Mouse (Mus musculus) adipocyte (in vitro differentiated cells): ENCODE measurements around the gene Olfr370.
"Not testable (repeated sequence)": the region's sequence is repeated elsewhere in the genome, so short reads cannot be mapped to it uniquely, and the experiment has no call there.

Source experiments
- DNase-seq: peaks from one replicate; pipeline ENCODE4 v3.0.0-alpha.2; 2016; ENCODE audit warnings: low spot score

Gene Olfr370

DNA sequence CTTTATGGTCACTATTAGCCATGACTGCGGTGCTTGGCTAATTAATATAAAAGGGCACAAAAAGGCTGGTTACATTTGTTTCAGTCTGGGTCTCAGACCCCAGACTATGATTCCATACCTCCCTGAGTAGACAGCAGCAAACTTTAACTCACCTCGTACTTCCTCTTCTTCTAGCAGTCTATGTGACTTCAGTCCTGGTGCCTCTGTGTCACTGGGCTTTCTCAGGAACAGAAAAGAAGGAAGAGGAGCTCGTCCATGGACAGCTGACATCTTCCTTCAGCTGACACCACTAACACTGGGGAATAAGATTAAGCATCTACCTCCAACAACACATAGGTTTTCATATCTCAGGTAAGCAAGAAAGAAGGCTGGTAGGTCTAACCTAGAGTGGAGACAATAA is at the start of gene Olfr370:
Gene Olfr370, plus strand, starts transcription at position 45 of the 400 bp plus-strand sequence.
- no peak for DNase-seq

DNA sequence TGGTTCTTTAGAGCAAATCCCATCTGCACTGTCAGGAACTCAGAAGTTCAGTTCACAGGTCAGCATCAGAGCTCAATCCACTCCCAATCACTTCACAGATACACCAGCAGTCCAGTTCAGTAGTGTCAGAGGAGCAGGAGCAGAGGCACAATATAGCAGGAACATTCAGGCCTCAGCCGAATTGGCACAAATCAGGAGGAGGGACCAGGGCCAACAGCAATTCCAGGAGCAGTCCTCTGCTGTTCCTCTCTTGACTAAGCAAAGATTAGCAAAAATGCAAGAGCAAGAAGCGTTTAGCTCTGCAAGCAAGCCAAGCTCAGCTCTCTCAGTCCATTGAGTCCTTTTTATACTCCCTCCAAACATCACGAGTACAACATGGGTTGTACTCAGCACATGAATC is 23.9 kb upstream of the Olfr370 start:
- DNase-seq = peak; percentile 72

DNA sequence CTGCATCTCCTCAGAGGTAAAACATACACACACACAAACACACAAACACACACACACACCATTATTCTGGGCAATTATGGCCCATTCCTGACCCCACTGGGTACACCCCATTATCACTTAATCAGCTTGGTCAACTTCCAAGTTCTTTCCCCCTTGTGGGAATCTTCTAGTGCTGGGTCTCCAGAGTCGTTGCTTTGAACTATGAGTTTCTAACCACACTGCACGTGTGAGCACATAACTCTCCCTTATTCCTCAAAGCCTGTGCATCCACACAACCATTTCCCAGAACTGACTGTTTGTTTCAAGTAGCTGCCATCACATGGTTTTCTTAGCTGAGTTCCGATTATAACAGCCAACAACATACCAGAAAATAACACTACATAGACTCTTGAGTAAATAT is 15.1 kb upstream of the Olfr370 start:
- peak; percentile 1 for DNase-seq

DNA sequence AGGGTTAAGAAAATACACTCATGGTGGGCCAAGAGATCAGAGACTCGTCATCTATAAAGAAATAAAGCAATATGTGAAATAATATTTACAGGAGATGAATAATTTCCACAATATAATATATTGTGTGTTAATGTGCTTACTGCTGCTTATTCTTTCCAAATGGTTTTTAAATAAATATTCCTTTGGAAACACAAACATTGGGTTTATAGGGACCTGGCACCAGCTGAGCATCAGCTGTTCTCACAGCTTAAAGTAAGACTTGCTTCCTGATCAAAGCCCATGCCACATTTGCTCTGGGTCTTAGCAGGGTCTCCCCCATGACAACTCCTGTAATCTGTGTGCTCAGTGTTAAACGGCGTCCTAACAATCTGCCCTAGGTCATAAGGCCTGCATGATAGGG is 14.7 kb upstream of the Olfr370 start:
- DNase-seq = peak; percentile 2

DNA sequence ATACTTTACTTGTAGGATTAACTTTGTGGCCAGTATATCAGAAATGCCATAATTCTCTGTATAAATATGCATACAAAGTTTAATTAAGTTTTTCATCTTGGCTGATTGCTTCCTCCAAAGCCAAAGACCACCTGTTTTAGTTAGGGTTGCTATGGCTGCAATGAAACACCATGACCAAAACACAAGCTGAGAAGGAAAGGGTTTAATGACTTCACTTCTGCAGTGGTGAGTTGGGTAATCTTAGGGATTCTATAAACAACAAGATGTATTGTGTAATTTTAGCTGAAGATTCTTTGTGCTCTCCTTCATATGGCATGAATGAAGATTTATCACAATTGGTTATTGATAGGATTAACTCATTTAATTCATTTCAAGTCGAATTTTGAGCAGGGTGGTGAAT is 14.3 kb upstream of the Olfr370 start:
- no peak for DNase-seq

DNA sequence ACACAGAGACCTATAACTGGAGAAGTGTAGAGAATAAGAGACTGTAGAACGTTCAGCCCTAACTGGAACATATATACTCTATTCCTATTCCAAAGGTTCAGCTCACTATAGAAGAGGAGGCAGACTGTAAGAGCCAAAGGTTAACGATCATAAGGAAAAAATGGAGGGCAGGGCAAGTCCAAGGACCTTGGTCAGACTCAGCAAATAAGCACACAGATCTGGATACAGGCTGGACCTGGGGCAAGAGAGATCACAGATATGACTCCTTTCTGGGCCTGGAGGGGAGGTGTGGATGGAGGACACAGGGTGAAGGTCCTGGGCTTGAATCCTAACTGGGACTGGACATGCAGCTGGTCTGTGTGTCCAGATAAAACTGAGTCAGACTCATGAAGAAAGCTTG is 778 bp upstream of the Olfr370 start:
- DNase-seq = no peak

DNA sequence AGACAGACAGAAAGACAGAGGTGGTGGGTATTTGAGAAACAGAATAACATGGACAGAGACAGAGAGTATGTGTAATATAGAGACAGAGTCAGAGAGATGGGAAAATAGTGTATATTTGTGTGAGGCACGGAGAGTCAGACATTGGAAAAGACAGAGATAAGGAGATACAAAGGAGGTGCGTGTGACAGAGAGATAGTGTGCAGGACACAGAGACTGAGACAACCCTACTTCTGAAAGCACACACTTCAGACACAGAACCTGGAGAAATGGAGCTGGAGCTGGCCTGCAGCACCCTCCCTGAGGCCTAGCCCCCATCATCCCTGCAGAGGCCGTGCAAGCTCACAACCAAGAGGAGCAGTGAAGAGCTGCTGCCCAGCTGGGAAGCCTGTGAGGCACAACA is 27.1 kb downstream of the Olfr370 start:
- no peak for DNase-seq

DNA sequence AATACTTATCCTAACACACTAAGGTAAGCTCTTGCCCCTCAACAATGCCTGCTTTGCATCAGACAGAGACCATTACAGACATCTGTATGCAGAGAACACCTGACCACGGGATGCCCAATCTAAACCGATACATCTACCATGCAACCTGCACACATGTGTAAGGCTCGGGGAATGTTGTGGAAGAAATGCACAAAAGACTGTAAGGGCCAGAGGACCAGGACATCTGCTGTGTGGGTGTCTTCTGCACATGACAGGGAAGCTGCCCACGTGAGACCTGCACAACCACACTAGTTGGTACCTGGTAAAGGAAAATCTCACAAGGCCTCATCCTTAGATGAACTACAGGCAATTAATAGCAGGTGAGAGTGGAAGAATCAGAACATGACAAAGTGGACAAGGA is 27.7 kb downstream of the Olfr370 start:
- no peak for DNase-seq

DNA sequence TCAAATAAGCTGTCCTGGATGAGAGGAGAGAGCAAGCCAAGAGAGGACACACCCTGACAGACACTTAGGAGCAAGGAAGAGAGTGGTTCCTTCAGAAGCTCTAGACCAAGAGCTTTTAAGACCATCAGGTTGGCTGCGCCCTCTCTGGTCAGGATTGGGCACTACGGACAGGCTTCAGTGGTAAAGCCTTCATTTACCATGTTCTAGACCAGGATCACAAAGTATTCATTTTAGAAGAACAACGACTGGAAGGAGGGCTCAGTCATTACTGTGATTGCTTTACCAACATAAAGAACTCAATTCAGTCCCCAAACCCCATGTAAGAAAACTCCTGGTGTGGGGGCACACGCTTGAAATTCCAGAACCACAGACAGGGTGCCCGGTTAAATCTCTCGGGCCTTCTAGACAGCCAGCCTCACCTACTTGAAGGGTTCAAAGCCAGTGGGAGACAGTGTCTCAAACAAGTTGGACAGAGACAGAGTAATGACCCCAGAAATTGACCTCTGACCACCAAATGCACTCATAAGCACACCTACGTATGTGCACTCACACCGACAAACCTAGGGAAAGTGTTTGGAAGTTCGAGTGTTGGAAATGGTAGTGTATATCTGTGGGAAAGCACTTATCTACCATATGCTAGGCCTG is 30.3 kb downstream of the Olfr370 start:
- no peak for DNase-seq

DNA sequence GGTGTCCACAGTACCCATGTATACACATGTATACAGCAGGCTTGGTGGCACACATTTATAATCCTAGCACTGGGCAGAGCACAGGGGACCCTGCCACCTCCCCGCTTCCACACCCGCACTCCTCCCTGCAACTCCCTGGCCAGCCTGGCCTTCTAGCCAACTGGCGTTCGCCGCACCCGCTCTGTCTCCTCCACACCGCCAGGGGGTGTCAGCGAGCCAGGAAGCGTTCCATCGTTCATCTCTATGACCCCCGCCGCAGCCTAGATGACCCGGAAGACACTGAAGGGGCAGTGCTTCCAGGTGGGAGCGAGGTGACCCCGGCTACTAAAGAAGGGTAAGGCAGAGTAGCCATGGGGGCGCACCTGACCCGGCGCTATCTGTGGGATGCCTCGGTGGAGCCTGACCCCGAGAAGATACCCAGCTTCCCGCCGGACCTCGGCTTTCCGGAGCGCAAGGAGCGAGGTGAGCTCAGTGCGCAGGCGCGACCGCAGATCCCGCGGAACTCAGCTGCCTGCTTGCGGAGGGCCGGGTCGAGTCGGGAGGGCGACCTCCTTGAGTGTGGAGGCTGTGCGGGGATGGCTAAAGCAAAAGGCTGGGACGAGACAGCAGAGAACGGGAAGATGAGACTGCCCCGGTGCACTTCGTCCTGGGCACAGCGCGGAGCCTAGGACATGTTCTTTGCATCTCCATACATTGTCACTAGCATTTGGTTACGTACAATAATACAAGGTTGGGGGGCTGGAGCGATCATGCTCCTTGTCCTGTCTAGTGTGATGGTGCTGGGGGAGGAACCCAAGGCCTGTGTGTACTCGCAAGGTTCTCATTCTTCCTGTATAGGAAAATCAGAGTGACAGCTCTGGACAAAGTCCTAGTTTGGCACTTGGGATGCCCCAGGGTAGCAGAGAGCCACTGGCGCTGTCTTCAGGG is 31.2 kb downstream of the Olfr370 start, which contains the start of gene Ndufb7:
Gene Ndufb7, plus strand, starts transcription at position 203 of the 927 bp plus-strand sequence.
- DNase-seq = peak; percentile 93

DNA sequence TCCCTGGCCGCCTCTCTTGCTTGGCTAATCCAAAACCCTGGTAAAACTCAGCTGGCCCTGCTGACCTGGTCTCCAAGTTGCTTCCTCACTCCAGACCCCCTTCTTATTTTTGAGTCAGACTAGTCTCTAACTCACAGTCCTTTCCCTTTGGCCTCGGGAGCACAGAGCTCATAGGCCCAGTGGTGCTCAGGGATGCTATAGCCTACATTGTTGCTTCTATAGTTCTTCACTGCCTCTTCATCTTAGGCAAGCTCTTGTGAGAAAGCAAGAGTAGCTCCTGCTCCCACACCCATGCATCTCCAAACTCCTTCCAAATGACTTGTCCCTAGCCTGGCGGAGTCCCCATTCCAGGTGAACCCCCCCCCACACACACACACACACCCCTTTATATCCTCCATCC is 32.1 kb downstream of the Olfr370 start:
- DNase-seq = no peak

DNA sequence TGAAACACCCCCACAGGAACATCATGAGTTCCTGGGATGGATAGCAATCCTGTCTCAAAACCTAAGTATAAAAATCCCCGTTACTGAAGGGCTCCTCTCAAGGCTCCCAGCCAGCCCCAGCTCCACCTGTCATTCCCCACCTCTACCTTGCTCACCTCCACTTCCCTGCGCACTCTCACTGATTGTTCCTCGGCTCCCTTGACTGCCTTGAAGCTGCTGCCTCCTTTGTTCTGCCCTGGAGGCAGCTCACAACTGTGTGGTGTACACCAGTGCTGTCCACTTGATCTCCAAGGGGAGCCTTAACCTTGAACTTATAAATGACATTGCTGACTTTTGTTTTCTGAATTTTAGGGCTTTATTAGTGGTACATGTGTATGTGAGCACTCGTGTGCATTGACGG is 32.5 kb downstream of the Olfr370 start:
- DNase-seq = no peak

DNA sequence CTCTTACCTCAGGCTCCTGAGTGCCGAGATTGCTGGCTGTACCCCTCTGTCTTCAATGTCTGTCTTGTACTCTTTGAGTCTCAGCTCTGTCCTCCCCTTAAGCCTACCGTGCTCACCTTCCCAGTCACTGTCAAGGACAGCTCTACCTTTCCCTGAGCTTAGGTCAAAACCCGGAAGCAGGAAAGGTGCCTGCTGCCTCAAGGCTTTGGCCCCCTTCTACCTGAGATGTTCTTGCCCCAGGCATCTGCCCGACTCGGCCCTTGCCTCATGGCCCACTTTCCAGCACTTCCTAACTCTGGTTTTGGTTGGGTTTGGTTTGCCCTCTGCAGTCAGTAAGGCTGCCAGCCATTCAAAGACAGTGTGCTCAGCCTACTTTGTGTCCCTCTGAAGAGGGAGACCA is 33.2 kb downstream of the Olfr370 start:
- no peak for DNase-seq

DNA sequence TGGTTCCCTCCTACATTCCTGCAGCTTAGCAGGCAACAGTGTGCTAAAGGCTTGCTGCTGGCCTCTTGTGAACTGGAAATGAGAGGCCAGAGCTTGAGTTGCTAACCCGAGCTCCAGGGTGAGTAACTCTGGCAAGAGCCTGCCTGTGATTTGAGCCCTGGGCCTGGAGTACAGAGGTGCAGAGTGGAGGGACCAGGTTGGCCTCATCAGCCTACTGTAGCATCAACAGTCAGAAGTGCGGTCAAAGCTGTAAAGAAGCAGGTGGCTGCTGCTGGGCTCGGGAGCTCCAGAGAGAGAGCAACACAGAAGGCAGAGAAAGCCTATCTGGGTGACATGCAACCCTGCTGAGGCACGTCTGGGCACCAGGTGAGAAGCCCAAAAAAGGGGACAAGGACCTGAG is 33.6 kb downstream of the Olfr370 start:
- DNase-seq = no peak

DNA sequence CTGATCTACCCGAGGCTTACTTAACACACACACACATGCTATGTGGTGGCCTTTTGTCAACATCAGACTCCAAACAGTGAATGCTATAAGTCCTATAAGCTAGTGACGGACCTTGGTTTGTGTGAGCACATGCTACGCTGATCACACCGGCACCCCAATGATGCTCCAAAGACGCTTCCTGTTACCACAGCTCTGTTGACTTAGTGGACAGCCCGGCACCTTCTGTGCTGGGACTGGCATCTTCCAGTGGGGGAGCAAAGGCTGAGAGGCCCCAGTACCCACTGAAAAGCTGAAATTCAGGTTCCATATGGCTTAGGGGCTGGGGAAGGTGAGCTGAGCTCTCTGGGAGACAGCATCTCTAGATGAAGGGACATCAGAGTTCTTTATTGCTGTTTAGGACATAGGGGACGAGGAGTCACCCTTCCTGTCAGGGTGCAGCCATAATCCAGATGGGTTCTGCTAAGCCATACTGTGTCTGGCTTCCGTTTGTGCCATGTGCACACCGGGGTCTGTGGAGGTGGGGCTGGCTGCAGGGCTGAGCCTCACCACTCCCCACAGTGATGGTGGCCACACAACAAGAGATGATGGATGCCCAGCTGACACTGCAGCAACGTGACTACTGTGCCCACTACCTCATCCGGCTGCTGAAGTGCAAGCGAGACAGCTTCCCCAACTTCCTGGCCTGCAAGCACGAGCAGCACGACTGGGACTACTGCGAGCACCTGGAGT is 34.9 kb downstream of the Olfr370 start:
- no peak for DNase-seq

DNA sequence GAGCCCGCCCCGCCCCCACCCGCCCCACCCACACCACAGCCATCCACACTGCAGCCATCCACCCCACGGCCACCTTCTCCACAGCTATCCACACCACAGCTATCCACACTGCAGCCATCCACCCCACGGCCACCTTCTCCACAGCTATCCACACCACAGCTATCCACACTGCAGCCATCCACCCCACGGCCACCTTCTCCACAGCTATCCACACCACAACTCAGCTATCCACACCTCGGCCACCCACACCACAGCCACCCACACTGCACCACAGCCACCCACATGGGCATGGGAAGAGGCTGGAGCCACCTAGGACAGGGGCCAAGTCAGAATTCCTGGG is 35.4 kb downstream of the Olfr370 start:
- DNase-seq = not testable (repeated sequence)

DNA sequence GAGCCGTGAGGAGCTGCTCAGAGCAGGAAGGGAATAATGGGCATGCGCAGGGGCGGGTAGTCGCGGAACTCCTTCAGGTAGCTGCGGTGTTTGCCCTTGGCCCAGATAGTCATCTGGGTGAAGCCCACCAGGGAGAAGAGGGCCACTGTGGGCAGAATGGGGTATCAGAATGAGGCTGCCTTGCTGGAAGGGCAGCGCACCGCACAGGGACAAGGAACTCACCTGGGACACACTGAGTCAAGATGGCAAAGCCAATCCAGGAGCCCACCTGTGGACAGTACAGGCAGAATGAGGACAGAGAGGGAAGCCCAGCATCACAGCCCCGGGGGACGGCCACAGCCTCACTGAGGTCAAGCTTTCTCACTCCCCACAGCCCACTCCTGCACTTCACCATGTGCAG is 36.2 kb downstream of the Olfr370 start:
- no peak for DNase-seq

DNA sequence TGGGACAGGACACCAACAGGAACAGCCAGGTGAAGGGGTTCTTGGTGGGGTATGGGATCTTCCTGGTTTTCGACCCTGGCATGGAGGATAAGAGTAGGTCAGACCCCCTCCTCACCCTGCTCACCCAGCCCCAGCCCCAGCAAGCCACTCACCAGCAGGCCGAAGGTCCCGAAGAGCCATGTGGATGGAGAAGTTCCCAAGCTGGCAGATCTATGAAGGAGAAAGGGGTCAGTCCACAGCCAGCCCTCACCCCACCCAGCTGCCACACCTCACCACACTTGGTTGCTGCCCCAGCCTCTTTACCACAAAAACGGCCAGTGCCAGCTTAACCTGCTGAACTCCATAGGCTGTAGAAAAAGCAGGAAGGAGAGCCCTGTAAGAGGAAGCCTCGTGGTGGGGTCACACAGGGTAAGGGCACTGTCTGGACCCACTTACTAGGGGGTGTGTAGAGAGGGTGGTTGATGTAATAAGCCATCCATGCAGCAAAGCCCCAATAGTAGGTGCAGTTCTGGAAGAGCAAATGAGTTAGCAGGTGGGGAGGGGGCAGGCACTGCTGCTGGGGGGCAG is 36.7 kb downstream of the Olfr370 start:
- no peak for DNase-seq

DNA sequence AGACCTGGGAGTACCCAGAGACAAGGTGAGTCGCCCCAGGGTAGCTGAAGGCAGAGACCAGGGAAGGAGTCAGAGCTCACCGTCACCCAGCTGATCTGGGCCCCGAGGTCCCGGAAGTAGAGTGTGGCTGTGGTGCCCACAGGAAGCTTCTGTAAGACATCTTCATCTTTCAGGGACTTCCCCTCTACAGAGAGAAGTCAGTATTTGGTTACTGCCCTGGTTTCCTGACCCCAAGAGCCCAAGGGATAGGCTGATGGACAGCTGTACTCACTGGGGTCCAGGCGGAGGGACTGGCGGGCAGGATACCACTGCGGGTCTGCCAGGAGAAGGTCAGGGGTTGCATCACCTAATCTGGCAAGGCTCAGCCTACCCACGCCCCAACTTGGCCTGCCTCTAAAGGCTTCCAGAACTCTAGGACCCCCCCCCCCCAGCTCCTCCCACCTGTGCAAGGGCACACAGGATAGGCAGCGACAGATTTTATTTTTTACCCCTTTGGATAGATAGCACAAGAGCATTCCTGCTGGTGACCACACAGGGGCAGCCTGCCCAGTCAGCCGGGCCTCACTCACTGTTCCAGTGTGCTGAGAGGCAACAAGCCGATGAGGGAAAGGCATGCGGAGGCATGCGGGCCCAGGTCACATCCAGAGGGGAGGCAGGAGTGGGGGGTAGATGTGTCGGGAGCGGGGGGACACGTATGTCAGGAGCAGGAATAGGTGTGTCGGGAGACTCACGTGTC is 37.7 kb downstream of the Olfr370 start:
- DNase-seq = no peak

DNA sequence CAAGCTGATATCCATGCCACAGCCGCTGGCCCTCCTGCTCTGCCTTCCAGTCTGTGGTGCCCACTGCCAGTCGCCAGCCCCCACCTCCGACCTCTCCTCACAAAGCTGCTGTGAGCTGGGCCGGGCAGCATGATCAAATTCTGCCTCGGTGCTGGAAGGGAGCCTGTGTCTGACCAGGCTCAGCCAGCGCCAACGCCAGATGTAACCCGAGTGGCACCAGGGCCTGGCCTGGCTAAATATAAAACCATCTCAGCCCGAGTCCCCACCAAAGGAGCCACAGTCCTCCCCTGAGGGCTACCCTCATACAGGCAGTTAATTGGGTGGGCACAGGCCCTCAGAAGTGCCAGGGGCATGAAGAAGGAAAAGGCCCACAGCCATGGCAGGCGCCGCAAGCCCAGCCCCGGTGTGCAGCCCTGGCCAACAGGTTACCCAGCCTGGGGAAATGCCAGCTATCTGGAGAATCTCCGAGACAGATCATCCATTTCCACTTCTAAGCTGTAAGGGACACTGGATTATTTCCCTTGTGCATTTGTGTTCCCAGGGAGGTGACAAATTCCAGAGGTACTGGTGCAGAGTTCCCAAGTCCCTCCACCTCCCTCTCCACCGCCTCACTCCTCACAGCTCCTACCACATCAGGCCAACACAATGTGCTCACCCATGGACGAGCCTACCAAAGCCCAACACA is 39.2 kb downstream of the Olfr370 start:
- DNase-seq = no peak
